8 mouse cellular contexts compared by ENCODE assay signal in the genomic region with DNA sequence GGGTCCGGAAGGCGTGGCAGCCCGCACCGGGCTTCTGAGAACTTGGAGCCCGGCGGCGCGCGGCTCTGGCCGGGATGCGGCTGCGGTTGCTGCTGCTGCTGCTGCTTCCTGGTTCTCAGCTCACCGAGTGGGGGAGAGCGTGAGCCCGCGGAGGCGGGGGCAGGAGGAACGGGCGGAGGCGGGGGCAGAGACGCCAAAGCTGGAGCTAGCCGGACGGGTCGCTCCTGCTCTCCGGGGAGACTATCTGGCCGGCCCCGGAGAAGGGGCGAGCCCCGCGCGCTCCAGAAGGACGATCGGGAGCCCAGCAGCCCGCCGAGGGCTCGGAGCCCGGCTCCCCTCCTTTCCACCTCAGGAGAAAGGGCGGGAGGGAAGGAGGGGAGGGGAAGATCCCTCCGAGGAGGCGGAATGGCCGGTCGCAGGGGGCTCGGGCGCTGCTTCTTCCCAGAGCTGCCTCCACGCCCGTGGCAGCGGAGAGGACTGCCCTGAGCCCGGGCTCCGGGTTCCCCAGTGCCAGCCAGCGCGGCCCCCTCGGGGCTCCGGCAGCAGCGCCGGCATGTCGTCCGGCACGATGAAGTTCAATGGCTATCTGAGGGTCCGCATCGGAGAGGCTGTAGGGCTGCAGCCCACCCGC. TPM values are rescaled to one million over a fixed set of nuclear protein-coding genes. Genes with fewer than 3 reads are reported as not detected.
DNase-seq lines count a peak whose midpoint lies in the region; ATAC-seq lines count a peak whose summit lies in the region.

A gene (plus strand): TSS at position 187 of the 631 bp plus-strand sequence.

- peak within 1 kb of the TSS; percentile 91 for H3K4me2 ChIP-seq in embryonic facial prominence, embryonic 14.5 days (ENCODE audit: low read depth, low read length)
- peak within 1 kb of the TSS; percentile 85 for H3K4me2 ChIP-seq in heart, embryonic 11.5 days
- peak within 1 kb of the TSS; percentile 95 for H3K4me2 ChIP-seq in kidney, embryonic 14.5 days (replicated peaks; ENCODE audit: low read depth, low read length)
- peak within 1 kb of the TSS; percentile 95 for H3K4me2 ChIP-seq in midbrain, embryonic 16.5 days (ENCODE audit: low read length)

- peaks cover 11% of the 10 kb centered on the region; the same call in 1 of the 2 replicates for H3K4me1 ChIP-seq in embryonic facial prominence, embryonic 14.5 days (ENCODE audit: control insufficient read depth, insufficient read depth, low read length)
- no peaks in the 10 kb centered on the region for H3K4me1 ChIP-seq in heart, embryonic 11.5 days (ENCODE audit: control insufficient read depth, insufficient read depth, low read length)
- H3K4me1 ChIP-seq in kidney, embryonic 14.5 days (ENCODE audit: control insufficient read depth, insufficient read depth, low read length): 0 out of 2 replicates have a peak, but pooled peaks cover 6% of the 10 kb centered on the region
- peaks cover 15% of the 10 kb centered on the region for H3K4me1 ChIP-seq in midbrain, embryonic 16.5 days (ENCODE audit: control insufficient read depth, insufficient read depth, low read length)

- peak; percentile 82 for DNase-seq in adrenal gland, postnatal 25 days
- peak; percentile 93 for DNase-seq in embryonic facial prominence, embryonic 14.5 days (ENCODE audit: low spot score)
- DNase-seq in liver: peak; percentile 74
- peak; percentile 72 to 73 for DNase-seq in spleen, adult 18-20 months
- DNase-seq in MN1 (ENCODE audit: low spot score): no peak

- peak within 1 kb of the TSS; percentile 77 for H3K27ac ChIP-seq in embryonic facial prominence, embryonic 14.5 days (replicated peaks; ENCODE audit: low read depth, low read length)
- peak within 1 kb of the TSS; percentile 82 for H3K27ac ChIP-seq in heart, embryonic 11.5 days (ENCODE audit: low read depth, low read length)
- H3K27ac ChIP-seq in kidney, embryonic 14.5 days (ENCODE audit: low read depth, low read length): peak within 1 kb of the TSS; percentile 59
- H3K27ac ChIP-seq in midbrain, embryonic 16.5 days (ENCODE audit: low read length): peak within 1 kb of the TSS; percentile 74

- H3K4me3 ChIP-seq in embryonic facial prominence, embryonic 14.5 days (ENCODE audit: low read depth, low read length): peak within 1 kb of the TSS; percentile 74
- peak within 1 kb of the TSS; percentile 79 for H3K4me3 ChIP-seq in heart, embryonic 11.5 days (ENCODE audit: low read depth, low read length)
- peak within 1 kb of the TSS; percentile 76 for H3K4me3 ChIP-seq in kidney, embryonic 14.5 days (ENCODE audit: low read length)
- H3K4me3 ChIP-seq in midbrain, embryonic 16.5 days (ENCODE audit: low read depth, low read length): peak within 1 kb of the TSS; percentile 79

- ATAC-seq in embryonic facial prominence, embryonic 14.5 days (ENCODE audit: low read depth): peak; percentile 93
- peak; percentile 83 for ATAC-seq in heart, embryonic 11.5 days (replicated peaks; ENCODE audit: insufficient number of reproducible peaks, low FRiP score, low TSS enrichment)
- ATAC-seq in kidney, embryonic 14.5 days (ENCODE audit: low FRiP score, low TSS enrichment): peak; percentile 93
- ATAC-seq in midbrain, embryonic 16.5 days: peak; percentile 91

- peaks cover 10% of the 10 kb centered on the region for H3K27me3 ChIP-seq in embryonic facial prominence, embryonic 14.5 days (replicated peaks; ENCODE audit: control insufficient read depth, insufficient read depth, low read length)
- H3K27me3 ChIP-seq in heart, embryonic 11.5 days (ENCODE audit: control insufficient read depth, insufficient read depth, low read length): peaks cover 9% of the 10 kb centered on the region; the same call in 1 of the 2 replicates
- H3K27me3 ChIP-seq in kidney, embryonic 14.5 days (ENCODE audit: control insufficient read depth, insufficient read depth, low read length): peaks cover 17% of the 10 kb centered on the region
- H3K27me3 ChIP-seq in midbrain, embryonic 16.5 days (ENCODE audit: control insufficient read depth, insufficient read depth, low read depth, low read length): peaks cover 6% of the 10 kb centered on the region

- H3K9me3 ChIP-seq in embryonic facial prominence, embryonic 14.5 days (ENCODE audit: control insufficient read depth, low read length): no peaks in the 10 kb centered on the region
- H3K9me3 ChIP-seq in heart, embryonic 11.5 days (replicated peaks; ENCODE audit: control insufficient read depth, low read length): no peaks in the 10 kb centered on the region
- H3K9me3 ChIP-seq in kidney, embryonic 14.5 days (ENCODE audit: control insufficient read depth, low read length): no peaks in the 10 kb centered on the region
- H3K9me3 ChIP-seq in midbrain, embryonic 16.5 days (replicated peaks; ENCODE audit: control insufficient read depth, low read length, poor library complexity, severe bottlenecking): no peaks in the 10 kb centered on the region

- peak within 1 kb of the TSS; percentile 80 for H3K9ac ChIP-seq in embryonic facial prominence, embryonic 14.5 days (ENCODE audit: low read depth, low read length)
- H3K9ac ChIP-seq in heart, embryonic 11.5 days (ENCODE audit: low read depth, low read length): peak within 1 kb of the TSS; percentile 91
- H3K9ac ChIP-seq in kidney, embryonic 14.5 days (ENCODE audit: low read depth, low read length): peak within 1 kb of the TSS; percentile 85
- H3K9ac ChIP-seq in midbrain, embryonic 16.5 days (ENCODE audit: low read depth, low read length): peak within 1 kb of the TSS; percentile 70

- WGBS in embryonic facial prominence, embryonic 14.5 days: under 1% methylated on average over 24 of the region's 61 CpGs
- under 1% methylated on average over 54 of the region's 61 CpGs for WGBS in heart, embryonic 11.5 days (ENCODE audit: insufficient replicate concordance)
- WGBS in kidney, embryonic 14.5 days: under 1% methylated on average over 38 of the region's 61 CpGs
- WGBS in midbrain, embryonic 16.5 days: under 1% methylated on average over 52 of the region's 61 CpGs

- no peaks in the 10 kb centered on the region for H3K36me3 ChIP-seq in embryonic facial prominence, embryonic 14.5 days (ENCODE audit: control insufficient read depth, insufficient read depth, low read length)
- H3K36me3 ChIP-seq in heart, embryonic 11.5 days (ENCODE audit: control insufficient read depth, insufficient read depth, low read length): no peaks in the 10 kb centered on the region
- H3K36me3 ChIP-seq in kidney, embryonic 14.5 days (ENCODE audit: control insufficient read depth, insufficient read depth, low read length): no peaks in the 10 kb centered on the region
- H3K36me3 ChIP-seq in midbrain, embryonic 16.5 days (ENCODE audit: control insufficient read depth, insufficient read depth, low read length): no peaks in the 10 kb centered on the region

RNA-seq across cellular contexts. Expression of the gene that starts here (rescaled TPM):
- 13.6 and 15.2 TPM in 2 replicates for total RNA-seq in adrenal gland, postnatal 25 days (2021)
- 13.6 TPM in 2 replicates for polyA plus RNA-seq in embryonic facial prominence, embryonic 14.5 days (2014; fragmentation: Nextera tagmentation; extraction: Ambion mirVana)
- 16.2 and 16.7 TPM in 2 replicates for polyA plus RNA-seq in heart, embryonic 11.5 days (2014; fragmentation: Nextera tagmentation; extraction: Ambion mirVana)
- polyA plus RNA-seq in kidney, embryonic 14.5 days (2014; fragmentation: Nextera tagmentation; extraction: Ambion mirVana): 10.7 and 13.2 TPM in 2 replicates
- polyA plus RNA-seq in midbrain, embryonic 16.5 days (2015; fragmentation: Nextera tagmentation; extraction: Ambion mirVana): 10.4 and 13.4 TPM in 2 replicates
